Mouse (Mus musculus): Measurements from ENCODE around the gene Olfr665.
"Not testable (repeated sequence)": the region's sequence is repeated elsewhere in the genome, so short reads cannot be mapped to it uniquely, and the experiment has no call there.

The Olfr665 gene

DNA sequence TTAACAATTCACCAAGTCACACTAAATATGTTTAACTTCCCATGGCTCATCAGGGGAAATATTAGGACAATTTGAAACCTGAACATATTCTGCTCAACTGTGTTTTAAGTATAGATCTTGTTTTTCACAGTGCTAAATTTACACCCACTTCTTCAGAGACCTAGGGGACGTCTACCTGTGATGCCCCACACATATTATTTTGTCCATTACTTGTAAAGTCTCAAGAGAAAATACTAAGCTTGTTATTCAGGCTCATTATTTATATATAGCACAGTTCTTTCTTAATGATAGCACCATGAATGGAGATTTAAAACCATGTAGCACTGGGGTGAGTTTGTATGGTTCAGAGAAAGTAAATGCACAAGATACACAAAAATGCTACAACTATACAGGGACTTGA is at the start of gene Olfr665:
Gene Olfr665 (plus strand): TSS at position 301 of the 400 bp plus-strand sequence.
- DNase-seq, result no peak

DNA sequence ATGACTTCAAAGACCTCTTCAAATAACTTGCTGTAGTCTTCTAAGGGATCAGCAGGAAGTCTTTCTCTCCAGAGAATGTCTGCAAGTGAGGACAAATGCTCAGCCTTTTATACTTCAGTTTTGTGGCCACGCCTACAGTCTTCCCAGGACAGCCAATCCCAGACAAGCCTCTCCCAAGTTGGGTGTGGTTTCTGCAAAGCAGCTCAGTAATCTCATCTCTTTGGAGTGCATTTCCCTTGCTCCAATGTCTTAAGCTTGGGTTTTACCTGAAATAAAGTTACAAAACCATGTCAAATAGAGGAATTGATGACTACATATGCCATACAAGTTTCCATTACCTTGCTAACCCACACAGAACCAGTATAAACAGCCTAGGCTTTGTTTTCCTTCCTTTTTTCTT is 35.3 kb upstream of the Olfr665 start, which contains the start of gene Usp17lb:
Gene Usp17lb (minus strand): TSS at position 101 of the 400 bp plus-strand sequence.
- DNase-seq, result no peak

DNA sequence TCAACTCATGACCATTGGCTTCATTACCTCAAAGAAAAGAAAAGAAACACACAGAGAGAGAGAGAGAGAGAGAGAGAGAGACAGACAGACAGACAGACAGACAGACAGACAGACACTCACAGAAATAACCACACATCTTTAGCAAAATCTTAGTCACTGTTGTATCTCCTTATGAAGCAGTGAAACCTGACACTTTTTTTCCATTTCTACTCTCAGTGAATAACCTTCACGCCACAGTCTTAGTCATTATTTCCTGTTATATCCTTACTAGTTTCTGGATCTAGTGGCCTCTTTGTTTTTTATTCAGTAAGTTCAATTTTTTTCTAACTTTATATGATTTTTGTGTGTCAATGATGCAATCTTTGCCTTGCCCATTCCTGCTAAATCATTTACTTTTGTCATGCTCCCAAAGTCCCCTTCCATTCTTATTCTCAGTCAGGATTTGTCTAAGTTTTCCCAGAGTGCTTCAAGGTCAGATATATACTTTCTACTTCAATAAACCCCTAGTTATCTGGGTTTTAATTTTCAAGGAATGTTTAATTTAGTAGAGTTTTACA is 34.0 kb upstream of the Olfr665 start:
- DNase-seq, result no peak

DNA sequence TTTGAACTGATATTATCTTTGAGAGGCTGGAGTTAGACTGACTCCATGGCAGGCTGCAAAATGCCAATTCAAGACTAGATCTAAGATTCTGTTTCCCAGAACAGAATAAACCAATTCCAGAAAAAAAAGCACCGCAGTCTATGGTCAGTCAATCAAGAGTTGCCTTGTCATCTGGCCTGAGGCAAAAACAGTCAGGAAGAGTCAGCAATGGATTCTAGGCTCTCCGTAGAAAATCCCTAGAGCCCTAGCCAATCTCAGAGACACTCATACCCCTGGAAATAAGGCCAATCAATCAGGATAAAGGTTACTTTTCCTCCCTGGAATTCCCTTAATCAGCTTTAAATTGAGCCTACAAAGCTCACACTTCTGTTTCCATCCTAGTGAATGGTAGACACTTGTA is 26.3 kb upstream of the Olfr665 start:
- DNase-seq, result not testable (repeated sequence)

DNA sequence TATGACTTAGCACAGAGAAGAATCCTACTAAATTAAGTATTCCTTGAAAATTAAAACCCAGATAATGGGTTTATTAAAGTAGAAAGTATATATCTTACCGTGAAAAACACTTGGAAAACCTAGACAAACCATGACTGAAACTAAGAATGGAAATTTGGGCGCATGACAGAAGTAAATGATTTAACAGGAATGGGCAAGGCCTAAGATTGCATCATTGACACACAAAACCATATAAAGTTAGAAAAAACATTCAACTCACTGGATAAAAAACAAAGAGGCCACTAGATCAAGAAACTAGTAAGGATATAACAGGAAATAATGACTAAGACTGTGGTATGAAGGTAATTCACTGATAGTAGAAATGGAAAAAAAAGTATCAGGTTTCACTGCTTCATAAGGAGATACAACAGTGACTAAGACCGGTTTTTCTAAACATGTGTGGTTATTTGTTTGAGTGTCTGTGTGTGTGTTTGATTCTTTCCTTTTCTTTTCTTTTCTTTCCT is 22.5 kb upstream of the Olfr665 start:
- no peak for DNase-seq

DNA sequence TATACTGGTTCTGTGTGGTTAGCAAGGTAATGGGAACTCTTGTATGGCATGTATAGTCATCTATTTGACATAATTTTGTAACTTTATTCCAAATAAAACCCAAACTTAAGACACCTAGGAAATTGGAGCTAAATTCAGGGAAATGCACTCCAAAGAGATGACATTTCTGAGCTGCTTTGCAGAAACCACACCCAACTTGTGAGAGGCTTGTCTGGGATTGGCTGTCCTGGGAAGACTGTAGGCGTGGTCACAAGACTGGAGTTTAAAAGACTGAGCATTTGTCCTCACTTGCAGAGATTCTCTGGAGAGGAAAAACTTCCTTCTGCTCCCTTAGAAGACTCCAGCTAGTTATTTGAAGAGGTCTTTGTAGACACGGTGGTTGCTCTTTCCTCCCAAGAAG is 21.1 kb upstream of the Olfr665 start, which contains the start of gene Usp17la:
Gene Usp17la (plus strand): TSS at position 301 of the 400 bp plus-strand sequence.
- DNase-seq, result not testable (repeated sequence)

DNA sequence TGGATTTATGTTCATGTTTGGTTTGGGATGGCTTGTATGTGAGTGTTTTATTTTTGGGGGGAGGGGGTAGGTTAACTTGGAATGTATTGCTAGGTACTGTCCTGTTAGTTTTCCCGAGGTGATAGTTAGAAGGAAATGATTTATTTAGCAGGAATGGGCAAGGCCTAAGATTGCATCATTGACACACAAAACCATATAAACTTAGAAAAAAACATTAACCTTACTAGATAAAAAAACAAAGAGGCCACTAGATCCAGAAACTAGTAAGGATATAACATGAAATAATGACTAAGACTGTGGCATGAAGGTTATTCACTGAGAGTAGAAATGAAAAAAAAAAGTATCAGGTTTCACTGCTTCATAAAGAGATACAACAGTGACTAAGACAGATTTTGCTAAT is 20.1 kb upstream of the Olfr665 start:
- DNase-seq, result no peak

DNA sequence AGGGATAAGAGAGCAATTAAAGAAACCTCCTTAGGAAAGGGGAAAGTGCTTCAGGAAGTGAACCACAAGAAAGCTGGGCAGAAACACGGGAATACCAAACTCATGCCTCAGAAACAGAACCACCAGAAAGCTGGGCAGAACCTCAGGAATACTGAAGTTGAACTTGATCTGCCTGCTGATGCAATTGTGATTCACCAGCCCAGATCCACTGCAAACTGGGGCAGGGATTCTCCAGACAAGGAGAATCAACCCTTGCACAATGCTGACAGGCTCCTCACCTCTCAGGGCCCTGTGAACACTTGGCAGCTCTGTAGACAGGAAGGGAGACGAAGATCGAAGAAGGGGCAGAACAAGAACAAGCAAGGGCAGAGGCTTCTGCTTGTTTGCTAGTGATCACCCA is 16.4 kb upstream of the Olfr665 start:
- no peak for DNase-seq

DNA sequence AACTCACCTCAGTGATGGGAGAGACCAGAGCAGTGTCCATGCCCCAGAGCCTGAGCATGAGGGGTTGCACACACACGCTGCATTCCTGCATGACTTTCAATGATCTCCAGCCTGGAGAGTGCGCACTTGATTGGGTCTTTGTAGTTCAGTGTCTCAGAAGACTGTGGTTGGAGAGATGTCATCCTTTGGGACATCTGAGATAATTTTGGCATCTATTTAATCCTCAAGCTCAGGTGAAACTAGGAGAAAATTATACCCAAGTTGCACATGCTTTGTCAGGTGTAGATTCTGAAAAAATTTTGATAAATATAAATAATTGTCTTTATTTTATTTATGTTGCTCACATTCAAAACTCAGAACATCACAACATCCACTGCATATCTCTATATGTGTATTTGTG is 18.0 kb downstream of the Olfr665 start, which contains the start of gene Olfr666:
Gene Olfr666 (minus strand): TSS at position 101 of the 400 bp plus-strand sequence.
- DNase-seq, result no peak

DNA sequence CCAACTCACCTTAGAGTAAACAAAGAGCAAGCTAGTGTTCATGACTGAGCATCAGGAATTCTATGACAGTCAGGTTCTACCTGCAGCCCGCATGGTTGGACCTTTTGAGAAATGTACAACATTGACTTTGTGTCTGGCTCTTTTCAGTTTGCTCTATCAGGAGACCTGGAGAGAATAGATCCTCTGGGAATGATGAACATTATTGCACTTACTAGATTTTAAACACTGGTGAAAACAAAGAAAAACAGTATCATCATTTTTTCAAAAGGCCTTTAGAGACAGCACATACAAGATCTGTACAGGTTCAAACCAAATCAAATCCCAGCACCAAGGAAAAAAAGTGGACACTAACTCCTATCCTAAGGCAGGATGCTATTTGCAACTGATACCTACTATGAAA is 43.6 kb downstream of the Olfr665 start, which contains the start of gene Olfr667:
Gene Olfr667 (minus strand): TSS at position 101 of the 400 bp plus-strand sequence.
- no peak for DNase-seq

DNA sequence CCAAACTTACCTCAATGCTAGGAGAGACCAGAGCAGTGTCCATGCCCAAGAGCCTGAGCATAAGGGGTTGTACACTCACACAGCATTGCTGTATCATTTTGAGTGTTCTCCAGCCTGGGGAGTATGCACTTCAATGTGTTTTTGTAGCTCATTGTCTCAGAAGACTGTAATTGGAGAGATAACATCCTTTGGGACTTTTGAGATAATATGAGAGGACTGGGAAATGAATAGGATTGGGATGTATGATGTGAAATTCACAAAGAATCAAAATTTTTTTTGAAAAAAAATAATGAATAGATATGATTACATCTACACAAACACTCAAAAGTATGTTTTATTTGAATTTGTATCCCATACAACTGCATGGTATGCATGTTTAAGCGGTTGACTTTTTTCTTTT is 50.1 kb downstream of the Olfr665 start, which contains the start of gene Olfr668:
Gene Olfr668 (minus strand): TSS at position 101 of the 400 bp plus-strand sequence.
- no peak for DNase-seq

All from layer of hippocampus, adult 9-11 months (tissue).